In the genomic region with DNA sequence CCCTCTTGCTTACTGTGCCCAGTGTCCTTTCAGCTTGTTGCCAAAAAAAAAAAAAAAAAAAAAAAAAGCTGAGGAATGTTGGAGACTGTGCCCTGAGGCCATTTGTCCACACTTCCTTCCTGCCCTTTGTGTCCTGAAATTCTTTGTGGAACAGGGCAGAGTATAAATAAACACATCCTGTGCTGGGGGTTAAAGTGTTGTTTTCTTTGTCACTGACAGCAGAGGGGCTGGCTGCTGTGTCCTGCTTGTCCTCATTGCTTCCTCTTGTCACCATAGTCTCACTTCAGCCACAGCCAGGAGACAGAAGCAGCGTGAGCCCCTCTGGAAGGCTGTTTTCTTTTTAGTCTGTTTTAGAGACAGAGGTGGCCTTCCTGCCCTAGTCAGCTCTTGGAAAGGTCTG, we compare ENCODE assay signal across 8 mouse cellular contexts. TPM values are rescaled to one million over a fixed set of nuclear protein-coding genes. Genes with fewer than 3 reads are reported as not detected.
DNase-seq lines count a peak whose midpoint lies in the region; ATAC-seq and TF ChIP-seq lines count a peak whose summit lies in the region.

No protein-coding gene starts in this region.

- TF ChIP-seq CTCF in intestine, postnatal 0 days (IDR thresholded peaks at IDR 0.05; ENCODE audit: low read depth), result no peak
- no peak for TF ChIP-seq CTCF in lung, adult 2 months (IDR thresholded peaks at IDR 0.05; ENCODE audit: insufficient read depth, low read length)

- 22% methylated on average over 1 of the region's 1 CpGs for WGBS in embryonic facial prominence, embryonic 10.5 days
- 50% methylated on average over 1 of the region's 1 CpGs for WGBS in intestine, postnatal 0 days
- WGBS in lung, adult 2 months, result 19% methylated on average over 1 of the region's 1 CpGs

- no peaks in the 10 kb centered on the region for H3K27me3 ChIP-seq in embryonic facial prominence, embryonic 10.5 days (replicated peaks; ENCODE audit: low read depth, poor library complexity, severe bottlenecking)
- no peaks in the 10 kb centered on the region for H3K27me3 ChIP-seq in intestine, postnatal 0 days (replicated peaks; ENCODE audit: control insufficient read depth, insufficient read depth, low read length)

- H3K4me3 ChIP-seq in embryonic facial prominence, embryonic 10.5 days, result no peak overlapping the region
- no peak overlapping the region for H3K4me3 ChIP-seq in intestine, postnatal 0 days (ENCODE audit: low read depth, low read length)
- H3K4me3 ChIP-seq in lung, adult 2 months (replicated peaks; ENCODE audit: extremely low read depth, low read depth, low read length), result peak overlapping the region; percentile 3

- DNase-seq in ZHBTc4 (ENCODE audit: low read depth, low spot score), result peak; percentile 76
- DNase-seq in embryonic facial prominence, embryonic 10.5 days (ENCODE audit: low spot score), result peak; percentile 33
- no peak for DNase-seq in lung, adult 2 months
- no peak for DNase-seq in cerebellum, postnatal 36 days
- DNase-seq in cerebellum, postnatal 4 days (ENCODE audit: low spot score in 2 of 2), result no peak
- DNase-seq in spleen, adult 12 weeks (ENCODE audit: low spot score), result no peak

- H3K27ac ChIP-seq in embryonic facial prominence, embryonic 10.5 days (replicated peaks), result peak overlapping the region; percentile 78
- H3K27ac ChIP-seq in intestine, postnatal 0 days (ENCODE audit: low read depth, low read length), result peak overlapping the region; percentile 55

- ATAC-seq in intestine, postnatal 0 days, result no peak
- no peak for ATAC-seq in megakaryocyte-erythroid progenitor cell, adult 5-6 weeks (replicated peaks; ENCODE audit: low FRiP score, low TSS enrichment, poor library complexity, severe bottlenecking)

- H3K36me3 ChIP-seq in embryonic facial prominence, embryonic 10.5 days (replicated peaks), result peaks cover 98% of the 10 kb centered on the region
- H3K36me3 ChIP-seq in intestine, postnatal 0 days (ENCODE audit: control insufficient read depth, insufficient read depth), result peaks cover 77% of the 10 kb centered on the region

- peaks cover 14% of the 10 kb centered on the region for H3K4me1 ChIP-seq in embryonic facial prominence, embryonic 10.5 days
- no peaks in the 10 kb centered on the region for H3K4me1 ChIP-seq in intestine, postnatal 0 days (replicated peaks; ENCODE audit: control insufficient read depth, insufficient read depth, low read length)
- peaks cover 5% of the 10 kb centered on the region for H3K4me1 ChIP-seq in lung, adult 2 months (ENCODE audit: control insufficient read depth, insufficient read depth, low read length)

- H3K4me2 ChIP-seq in intestine, postnatal 0 days (replicated peaks; ENCODE audit: low read depth), result no peak overlapping the region

- no peak overlapping the region for H3K9ac ChIP-seq in intestine, postnatal 0 days (ENCODE audit: low read depth, low read length)

- H3K9me3 ChIP-seq in embryonic facial prominence, embryonic 10.5 days, result no peaks in the 10 kb centered on the region
- no peaks in the 10 kb centered on the region for H3K9me3 ChIP-seq in intestine, postnatal 0 days (ENCODE audit: control insufficient read depth)

- peak; percentile 64; the same call in 1 of the 2 replicates for TF ChIP-seq POLR2A in lung, adult 2 months (IDR thresholded peaks at IDR 0.05; ENCODE audit: borderline replicate concordance, extremely low read depth, low read depth, low read length)

RNA-seq across cellular contexts. Expression of a gene that starts 9.5 kb away (rescaled TPM):
- 78.1 and 79.6 TPM in 2 replicates for polyA plus RNA-seq in embryonic facial prominence, embryonic 10.5 days (2016; fragmentation: Nextera tagmentation; extraction: Ambion mirVana)
- 14.3 and 14.5 TPM in 2 replicates for polyA plus RNA-seq in intestine, postnatal 0 days (2015; fragmentation: Nextera tagmentation; extraction: Ambion mirVana)
- 20.4 and 27.1 TPM in 2 replicates for polyA plus RNA-seq in lung, adult 2 months (2012; rRNA removed)
- total RNA-seq in megakaryocyte-erythroid progenitor cell, adult 5-6 weeks (2014; fragmentation: Nextera tagmentation), result 39.1 and 52.0 TPM in 2 replicates
- total RNA-seq in megakaryocyte-erythroid progenitor cell, adult 5-6 weeks (2017), result 64.5 and 72.1 TPM in 2 replicates

RNA-seq across cellular contexts. Expression of a gene that starts 20.6 kb away (rescaled TPM):
- 92.9 and 95.8 TPM in 2 replicates for polyA plus RNA-seq in embryonic facial prominence, embryonic 10.5 days (2016; fragmentation: Nextera tagmentation; extraction: Ambion mirVana)
- polyA plus RNA-seq in intestine, postnatal 0 days (2015; fragmentation: Nextera tagmentation; extraction: Ambion mirVana), result 58.6 and 60.9 TPM in 2 replicates
- polyA plus RNA-seq in lung, adult 2 months (2012; rRNA removed), result 299 and 313 TPM in 2 replicates
- 5.2 and 8.1 TPM in 2 replicates for total RNA-seq in megakaryocyte-erythroid progenitor cell, adult 5-6 weeks (2014; fragmentation: Nextera tagmentation)
- 9.7 and 19.7 TPM in 2 replicates for total RNA-seq in megakaryocyte-erythroid progenitor cell, adult 5-6 weeks (2017)

RNA-seq across cellular contexts. Expression of a gene that starts 55.7 kb away (rescaled TPM):
- polyA plus RNA-seq in embryonic facial prominence, embryonic 10.5 days (2016; fragmentation: Nextera tagmentation; extraction: Ambion mirVana), result 102 and 111 TPM in 2 replicates
- polyA plus RNA-seq in intestine, postnatal 0 days (2015; fragmentation: Nextera tagmentation; extraction: Ambion mirVana), result 15.7 and 17.0 TPM in 2 replicates
- 27.3 and 35.5 TPM in 2 replicates for polyA plus RNA-seq in lung, adult 2 months (2012; rRNA removed)
- total RNA-seq in megakaryocyte-erythroid progenitor cell, adult 5-6 weeks (2014; fragmentation: Nextera tagmentation), result 78.3 and 82.5 TPM in 2 replicates
- total RNA-seq in megakaryocyte-erythroid progenitor cell, adult 5-6 weeks (2017), result 70.1 and 83.6 TPM in 2 replicates

Comparison
In these comparisons a context has a peak if more than half of its experiments do, and no peak if none do; other contexts are left out.
1. DNase-seq: peak in ZHBTc4 (single experiment) and embryonic facial prominence, embryonic 10.5 days (single experiment); none in lung, adult 2 months (single experiment), cerebellum, postnatal 36 days (0 of 2), cerebellum, postnatal 4 days (0 of 2) and spleen, adult 12 weeks (single experiment).